Mouse (Mus musculus) hindbrain, embryonic 10.5 days (tissue): ENCODE data around the gene Rnpep. TPM values are rescaled to one million over a fixed set of nuclear protein-coding genes. Genes with fewer than 3 reads are reported as not detected.
A peak's percentile ranks its signal among the peaks of the same experiment; 100 is the strongest.

Source experiments
- DNase-seq: peaks from one replicate; pipeline ENCODE4 v3.0.0-alpha.2; 2017; ENCODE audit warnings: low spot score
- H3K27ac ChIP-seq: fragments of 300-500 bp; sonication (generic); 2 replicates; pipeline ENCODE4 v1.5.1; 2016; ENCODE audit warnings: mild to moderate bottlenecking, moderate library complexity
- H3K27me3 ChIP-seq: fragments of 300-500 bp; sonication (generic); 2 replicates; pipeline ENCODE4 v1.6.1; 2016; ENCODE audit warnings: mild to moderate bottlenecking; ENCODE audit not compliant: poor library complexity, insufficient read depth, severe bottlenecking
- H3K36me3 ChIP-seq: fragments of 300-500 bp; sonication (generic); 2 replicates; pipeline ENCODE4 v1.6.1; 2016; ENCODE audit warnings: mild to moderate bottlenecking, moderate library complexity
- H3K4me1 ChIP-seq: fragments of 300-500 bp; sonication (generic); replicated peaks from 2 replicates; pipeline ENCODE4 v1.6.1; 2016; ENCODE audit warnings: mild to moderate bottlenecking
- H3K4me3 ChIP-seq: fragments of 300-500 bp; sonication (generic); 2 replicates; pipeline ENCODE4 v1.5.1; 2016; ENCODE audit warnings: mild to moderate bottlenecking, moderate library complexity
- H3K9me3 ChIP-seq: fragments of 300-500 bp; sonication (generic); 2 replicates; pipeline ENCODE4 v1.6.1; 2016; ENCODE audit warnings: mild to moderate bottlenecking, moderate library complexity
- WGBS: fragments of 180-500 bp; shearing (Covaris S2); methylation state at CpG from one replicate; pipeline ENCODE4 v1.1.7; 2016; 5-methylcytosine and 5-hydroxymethylcytosine counted together
- polyA plus RNA-seq: library from polyadenylated mRNA; unstranded; fragments of >200 nt; fragmentation: Nextera tagmentation; extraction: Ambion mirVana; gene quantifications from 2 replicates; pipeline ENCODE4 v1.2.1, GENCODE M21; 2016

Gene Rnpep
- 94.6 and 108 TPM in 2 replicates for polyA plus RNA-seq

GRCm38 (mm10) chr1:135283826-135284291, at the start of gene Rnpep:
Rnpep (minus strand) TSS chr1:135284084.
- H3K9me3 ChIP-seq, result no peaks in the 10 kb centered on the region
- peaks cover 26% of the 10 kb centered on the region for H3K4me1 ChIP-seq
- H3K27ac ChIP-seq, result peak within 1 kb of the TSS; percentile 92
- H3K36me3 ChIP-seq, result peaks cover 20% of the 10 kb centered on the region
- no peaks in the 10 kb centered on the region for H3K27me3 ChIP-seq
- no peak for DNase-seq
- WGBS, result under 1% methylated on average over 39 of the region's 39 CpGs
- peak within 1 kb of the TSS; percentile 87 for H3K4me3 ChIP-seq

GRCm38 (mm10) chr1:135330578-135330977, 46.7 kb upstream of the Rnpep start:
- WGBS, result 81% methylated on average over 6 of the region's 6 CpGs
- Histone ChIP-seq H3K27ac (no peak overlapping the region), H3K27me3 (no peaks in the 10 kb centered on the region), H3K36me3 (no peaks in the 10 kb centered on the region), H3K4me3 (no peak overlapping the region), H3K4me1 (peaks cover 11% of the 10 kb centered on the region; the same call in 1 of the 2 replicates), H3K9me3 (no peaks in the 10 kb centered on the region)
- no peak for DNase-seq

- no peak for DNase-seq
- 64% methylated on average over 5 of the region's 5 CpGs for WGBS
- Histone ChIP-seq H3K36me3 (no peaks in the 10 kb centered on the region), H3K4me3 (no peak overlapping the region), H3K27ac (no peak overlapping the region), H3K9me3 (no peaks in the 10 kb centered on the region), H3K27me3 (peaks cover 6% of the 10 kb centered on the region; the same call in 1 of the 2 replicates), H3K4me1 (peaks cover 24% of the 10 kb centered on the region)
These were observed 44.5 kb upstream of the Rnpep start for GRCm38 (mm10) chr1:135328368-135328767.

GRCm38 (mm10) chr1:135325934-135326333, 42.0 kb upstream of the Rnpep start:
- 81% methylated on average over 2 of the region's 2 CpGs for WGBS

GRCm38 (mm10) chr1:135324571-135324970, 40.7 kb upstream of the Rnpep start, which contains the start of gene Lmod1:
Lmod1 (plus strand) TSS chr1:135324807.
- Histone ChIP-seq H3K4me3 (peak within 1 kb of the TSS; percentile 28), H3K36me3 (no peaks in the 10 kb centered on the region), H3K9me3 (no peaks in the 10 kb centered on the region), H3K27ac (0 out of 2 replicates have a peak within 1 kb of the TSS, but pooled peaks have one; percentile 8), H3K4me1 (peaks cover 24% of the 10 kb centered on the region), H3K27me3 (peaks cover 10% of the 10 kb centered on the region)
- peak; percentile 66 for DNase-seq
- 15% methylated on average over 8 of the region's 8 CpGs for WGBS

More at GRCm38 (mm10) chr1:135325934-135326333, 42.0 kb upstream of the Rnpep start:
- Histone ChIP-seq H3K36me3 (no peaks in the 10 kb centered on the region), H3K27ac (no peak overlapping the region), H3K4me3 (no peak overlapping the region), H3K4me1 (peaks cover 24% of the 10 kb centered on the region), H3K9me3 (no peaks in the 10 kb centered on the region), H3K27me3 (peaks cover 10% of the 10 kb centered on the region)
- DNase-seq, result no peak

GRCm38 (mm10) chr1:135323367-135323901, 39.5 kb upstream of the Rnpep start:
- WGBS, result 80% methylated on average over 7 of the region's 7 CpGs
- no peaks in the 10 kb centered on the region for H3K36me3 ChIP-seq
- H3K27ac ChIP-seq, result 0 out of 2 replicates have a peak overlapping the region, but pooled peaks have one; percentile 8
- no peaks in the 10 kb centered on the region for H3K9me3 ChIP-seq
- H3K27me3 ChIP-seq, result peaks cover 10% of the 10 kb centered on the region
- DNase-seq, result no peak
- H3K4me1 ChIP-seq, result peaks cover 19% of the 10 kb centered on the region
- no peak overlapping the region for H3K4me3 ChIP-seq

GRCm38 (mm10) chr1:135313284-135314031, 29.6 kb upstream of the Rnpep start, which contains the start of gene Timm17a:
Timm17a (minus strand) TSS chr1:135313778.
- Histone ChIP-seq H3K36me3 (peaks cover 26% of the 10 kb centered on the region), H3K27me3 (no peaks in the 10 kb centered on the region; the same call in 1 of the 2 replicates), H3K27ac (peak within 1 kb of the TSS; percentile 94), H3K9me3 (no peaks in the 10 kb centered on the region), H3K4me3 (peak within 1 kb of the TSS; percentile 97), H3K4me1 (peaks cover 20% of the 10 kb centered on the region)
- WGBS, result under 1% methylated on average over 51 of the region's 51 CpGs
- peak; percentile 96 for DNase-seq

- Histone ChIP-seq H3K27me3 (no peaks in the 10 kb centered on the region), H3K4me3 (peak overlapping the region; percentile 97), H3K36me3 (peaks cover 38% of the 10 kb centered on the region), H3K4me1 (peaks cover 20% of the 10 kb centered on the region), H3K9me3 (no peaks in the 10 kb centered on the region), H3K27ac (no peak overlapping the region)
- WGBS, result 93% methylated on average over 4 of the region's 4 CpGs
- DNase-seq, result no peak
These were observed 28.3 kb upstream of the Rnpep start for GRCm38 (mm10) chr1:135312201-135312600.

- Histone ChIP-seq H3K4me1 (peaks cover 20% of the 10 kb centered on the region), H3K27ac (no peak overlapping the region), H3K36me3 (peaks cover 47% of the 10 kb centered on the region), H3K9me3 (no peaks in the 10 kb centered on the region), H3K27me3 (no peaks in the 10 kb centered on the region), H3K4me3 (no peak overlapping the region)
- WGBS, result 83% methylated on average over 6 of the region's 6 CpGs
- no peak for DNase-seq
These were observed 27.5 kb upstream of the Rnpep start for GRCm38 (mm10) chr1:135311356-135311755.

GRCm38 (mm10) chr1:135290908-135291307, 7.0 kb upstream of the Rnpep start:
- no peaks in the 10 kb centered on the region for H3K27me3 ChIP-seq
- H3K36me3 ChIP-seq, result peaks cover 38% of the 10 kb centered on the region
- H3K27ac ChIP-seq, result no peak overlapping the region
- DNase-seq, result no peak
- H3K4me1 ChIP-seq, result no peaks in the 10 kb centered on the region
- no peaks in the 10 kb centered on the region for H3K9me3 ChIP-seq
- 78% methylated on average over 5 of the region's 5 CpGs for WGBS
- no peak overlapping the region for H3K4me3 ChIP-seq

- Histone ChIP-seq H3K27ac (no peak overlapping the region), H3K4me3 (no peak overlapping the region), H3K4me1 (peaks cover 26% of the 10 kb centered on the region), H3K9me3 (no peaks in the 10 kb centered on the region), H3K27me3 (no peaks in the 10 kb centered on the region), H3K36me3 (peaks cover 7% of the 10 kb centered on the region)
- WGBS, result 90% methylated on average over 2 of the region's 2 CpGs
- DNase-seq, result no peak
These were observed 2.4 kb upstream of the Rnpep start for GRCm38 (mm10) chr1:135286311-135286710.

- peak; percentile 83 for DNase-seq
- under 1% methylated on average over 48 of the region's 48 CpGs for WGBS
- H3K27ac ChIP-seq, result peak overlapping the region; percentile 92
These were observed 528 bp downstream of the Rnpep start for GRCm38 (mm10) chr1:135283287-135283825.

More at GRCm38 (mm10) chr1:135283287-135283825, 528 bp downstream of the Rnpep start:
- peaks cover 26% of the 10 kb centered on the region for H3K4me1 ChIP-seq
- H3K27me3 ChIP-seq, result no peaks in the 10 kb centered on the region
- H3K4me3 ChIP-seq, result peak overlapping the region; percentile 87
- H3K9me3 ChIP-seq, result no peaks in the 10 kb centered on the region
- H3K36me3 ChIP-seq, result peaks cover 25% of the 10 kb centered on the region
